Mouse (Mus musculus) hindbrain, embryonic 10.5 days (tissue): ENCODE results near the gene Tcf7l2. TPM values are rescaled to one million over a fixed set of nuclear protein-coding genes. Genes with fewer than 3 reads are reported as not detected.
A peak's percentile ranks its signal among the peaks of the same experiment; 100 is the strongest.

Experiments
- DNase-seq: peaks from one replicate; pipeline ENCODE4 v3.0.0-alpha.2; 2017; ENCODE audit warnings: low spot score
- H3K27ac ChIP-seq: fragments of 300-500 bp; sonication (generic); 2 replicates; pipeline ENCODE4 v1.5.1; 2016; ENCODE audit warnings: mild to moderate bottlenecking, moderate library complexity
- H3K27me3 ChIP-seq: fragments of 300-500 bp; sonication (generic); 2 replicates; pipeline ENCODE4 v1.6.1; 2016; ENCODE audit warnings: mild to moderate bottlenecking; ENCODE audit not compliant: poor library complexity, insufficient read depth, severe bottlenecking
- H3K36me3 ChIP-seq: fragments of 300-500 bp; sonication (generic); 2 replicates; pipeline ENCODE4 v1.6.1; 2016; ENCODE audit warnings: mild to moderate bottlenecking, moderate library complexity
- H3K4me1 ChIP-seq: fragments of 300-500 bp; sonication (generic); replicated peaks from 2 replicates; pipeline ENCODE4 v1.6.1; 2016; ENCODE audit warnings: mild to moderate bottlenecking
- H3K4me3 ChIP-seq: fragments of 300-500 bp; sonication (generic); 2 replicates; pipeline ENCODE4 v1.5.1; 2016; ENCODE audit warnings: mild to moderate bottlenecking, moderate library complexity
- H3K9me3 ChIP-seq: fragments of 300-500 bp; sonication (generic); 2 replicates; pipeline ENCODE4 v1.6.1; 2016; ENCODE audit warnings: mild to moderate bottlenecking, moderate library complexity
- WGBS: fragments of 180-500 bp; shearing (Covaris S2); methylation state at CpG from one replicate; pipeline ENCODE4 v1.1.7; 2016; 5-methylcytosine and 5-hydroxymethylcytosine counted together
- polyA plus RNA-seq: library from polyadenylated mRNA; unstranded; fragments of >200 nt; fragmentation: Nextera tagmentation; extraction: Ambion mirVana; gene quantifications from 2 replicates; pipeline ENCODE4 v1.2.1, GENCODE M21; 2016

Tcf7l2 gene
- polyA plus RNA-seq, 1 experiment from 2014 or later: 58.6 TPM

DNA sequence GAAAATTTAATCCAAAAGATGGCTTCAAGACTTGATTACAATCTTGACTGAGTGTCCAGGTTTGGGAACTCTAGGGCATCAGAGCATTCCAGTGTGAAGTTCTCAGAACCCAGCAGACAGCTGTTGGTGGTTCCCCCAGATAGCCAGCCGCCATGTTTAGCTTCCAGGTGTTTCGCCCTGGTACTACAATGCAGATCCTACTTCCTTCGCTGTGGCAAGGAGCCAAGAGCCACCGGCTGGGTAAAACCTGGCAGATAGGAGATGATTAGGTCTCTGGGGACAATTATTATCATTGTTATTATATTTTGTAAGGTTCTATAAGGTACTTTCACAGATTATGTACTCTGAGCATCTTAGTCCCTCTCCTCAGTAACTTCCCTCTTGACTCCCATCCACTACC, 198.1 kb downstream of the Tcf7l2 start:
- H3K27ac ChIP-seq: no peak overlapping the region
- H3K4me3 ChIP-seq: no peak overlapping the region
- no peaks in the 10 kb centered on the region for H3K36me3 ChIP-seq
- no peak for DNase-seq
- H3K4me1 ChIP-seq: peaks cover 20% of the 10 kb centered on the region
- 93% methylated on average over 4 of the region's 4 CpGs for WGBS
- no peaks in the 10 kb centered on the region for H3K9me3 ChIP-seq
- H3K27me3 ChIP-seq: peaks cover 6% of the 10 kb centered on the region; the same call in 1 of the 2 replicates

DNA sequence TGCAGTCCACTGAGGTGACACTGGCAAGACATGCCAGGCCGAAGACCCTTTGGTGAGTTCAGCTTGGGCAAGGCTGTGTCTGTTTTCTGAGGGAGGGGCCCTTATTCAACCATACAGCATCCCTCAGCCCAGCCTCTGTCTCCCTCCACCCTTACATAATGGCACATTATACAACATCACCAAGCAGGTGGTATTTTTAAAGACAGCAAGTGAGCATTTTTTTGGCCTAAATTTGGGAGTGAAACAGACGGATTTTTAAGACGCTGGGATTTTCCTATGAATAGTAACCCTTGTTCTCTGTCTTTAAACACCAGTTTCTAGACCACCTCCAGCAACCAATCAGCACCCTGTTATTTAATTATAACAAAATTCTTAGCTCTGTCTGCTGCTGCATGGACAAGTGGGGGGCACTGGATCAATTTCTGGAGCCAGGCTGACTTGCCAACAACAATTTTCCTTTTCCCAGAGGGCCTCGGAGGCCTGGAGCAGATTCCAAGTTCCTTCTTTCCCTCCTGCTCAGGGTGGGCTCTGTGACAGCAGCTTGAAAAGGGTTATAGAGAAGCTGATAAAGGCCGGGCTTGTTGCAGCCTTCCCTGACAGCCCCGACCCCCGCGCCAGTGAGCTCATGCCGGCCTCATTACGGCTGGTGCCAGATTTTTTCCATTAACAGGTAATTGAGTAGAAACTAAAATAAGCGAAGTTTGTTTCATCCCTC, 199.1 kb downstream of the Tcf7l2 start:
- peak; percentile 18 for DNase-seq
- H3K4me3 ChIP-seq: no peak overlapping the region
- H3K36me3 ChIP-seq: no peaks in the 10 kb centered on the region
- WGBS: 51% methylated on average over 11 of the region's 11 CpGs
- peak overlapping the region; percentile 64; the same call in 1 of the 2 replicates for H3K27ac ChIP-seq
- H3K27me3 ChIP-seq: peaks cover 6% of the 10 kb centered on the region; the same call in 1 of the 2 replicates
- H3K9me3 ChIP-seq: no peaks in the 10 kb centered on the region
- peaks cover 17% of the 10 kb centered on the region for H3K4me1 ChIP-seq

DNA sequence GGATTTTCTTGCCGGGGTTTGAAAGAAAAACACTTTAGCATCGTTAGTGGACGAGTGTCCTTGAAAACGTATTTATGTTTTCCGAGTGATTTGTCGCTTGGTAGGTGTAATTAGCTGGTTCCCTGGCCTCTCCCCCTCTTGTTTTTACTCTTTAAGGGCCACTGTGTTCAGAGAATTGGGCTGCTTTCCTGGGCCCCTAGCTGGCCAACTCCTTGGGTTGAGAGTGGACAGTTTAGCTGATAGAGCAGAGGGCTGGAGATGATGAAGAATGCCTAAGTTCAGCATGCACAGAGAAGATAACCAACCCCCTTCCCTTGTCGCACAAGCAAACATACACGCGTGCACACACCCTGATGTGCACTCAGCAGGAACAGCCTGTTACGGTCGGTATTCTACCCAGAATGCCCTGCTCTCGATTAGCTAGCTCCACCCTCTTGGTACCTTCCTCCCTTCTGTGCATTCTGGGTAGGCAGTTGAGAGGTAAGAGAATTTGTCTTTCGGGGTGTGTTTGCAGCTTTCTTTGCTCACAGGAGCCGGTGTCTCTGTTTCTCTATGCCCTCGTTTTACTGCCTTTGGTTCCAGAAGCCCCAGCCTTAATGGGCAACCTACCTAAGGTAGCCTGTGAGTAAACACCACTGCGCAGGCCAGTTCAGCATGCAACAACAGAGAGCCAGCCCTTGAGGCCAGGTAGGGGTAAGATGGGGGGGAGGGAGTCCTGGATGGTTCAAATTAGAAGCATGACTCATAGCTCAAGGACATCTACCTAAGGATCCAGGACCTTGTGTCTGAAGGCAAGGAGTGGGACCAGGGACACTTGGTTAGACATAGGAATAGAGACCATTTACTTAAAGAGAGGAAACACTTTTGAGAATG, 199.9 kb downstream of the Tcf7l2 start:
- WGBS: 79% methylated on average over 16 of the region's 16 CpGs
- Histone ChIP-seq H3K27me3 (peaks cover 6% of the 10 kb centered on the region; the same call in 1 of the 2 replicates), H3K4me1 (peaks cover 17% of the 10 kb centered on the region), H3K4me3 (no peak overlapping the region), H3K9me3 (no peaks in the 10 kb centered on the region), H3K27ac (peak overlapping the region; percentile 53; the same call in 1 of the 2 replicates), H3K36me3 (no peaks in the 10 kb centered on the region)
- DNase-seq: no peak

DNA sequence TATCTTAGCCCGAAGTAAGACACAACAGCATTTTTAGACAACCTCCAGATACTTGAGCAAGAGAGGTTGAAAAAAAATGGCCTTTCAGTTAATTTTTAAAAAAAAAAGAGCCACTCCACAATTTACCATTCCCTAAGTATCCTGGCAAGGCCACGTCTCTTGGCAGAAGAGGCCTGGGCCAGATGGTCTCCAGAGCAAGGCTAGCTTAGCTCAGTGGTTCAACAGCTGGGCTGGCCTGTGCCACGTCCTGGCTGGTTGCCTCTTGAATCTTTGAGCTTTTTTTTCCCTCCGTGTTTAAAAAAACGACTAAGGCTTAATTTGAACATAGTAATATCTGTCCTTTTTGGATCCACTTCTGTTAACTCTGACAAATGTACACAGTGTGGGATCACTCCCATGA, 209.8 kb downstream of the Tcf7l2 start:
- WGBS: 84% methylated on average over 5 of the region's 5 CpGs
- H3K4me3 ChIP-seq: no peak overlapping the region
- H3K36me3 ChIP-seq: no peaks in the 10 kb centered on the region
- H3K27ac ChIP-seq: no peak overlapping the region
- no peaks in the 10 kb centered on the region for H3K27me3 ChIP-seq
- no peak for DNase-seq
- H3K9me3 ChIP-seq: no peaks in the 10 kb centered on the region
- peaks cover 11% of the 10 kb centered on the region for H3K4me1 ChIP-seq

DNA sequence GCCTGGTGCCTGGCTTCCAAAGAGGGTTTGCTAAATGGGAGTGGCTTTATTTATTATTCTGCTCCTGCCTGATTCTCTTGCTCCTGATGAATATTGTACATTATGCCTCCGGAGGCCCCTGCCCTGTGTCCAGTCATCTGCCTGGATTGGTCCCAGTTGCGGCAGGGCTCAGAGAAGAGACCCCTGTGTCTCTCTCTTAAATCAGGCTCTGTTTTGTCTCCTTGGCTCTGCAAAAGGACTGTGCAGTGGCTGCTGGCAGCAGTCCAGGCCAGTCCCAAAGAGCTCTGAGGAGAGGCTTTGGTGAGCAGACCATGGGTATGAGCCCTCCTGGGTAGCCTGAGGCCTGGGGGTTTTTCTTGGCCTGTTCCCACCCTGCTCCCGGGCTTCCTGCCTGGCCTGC, 211.6 kb downstream of the Tcf7l2 start:
- Histone ChIP-seq H3K27me3 (no peaks in the 10 kb centered on the region), H3K9me3 (no peaks in the 10 kb centered on the region), H3K4me3 (no peak overlapping the region), H3K36me3 (no peaks in the 10 kb centered on the region), H3K4me1 (peaks cover 11% of the 10 kb centered on the region), H3K27ac (0 out of 2 replicates have a peak overlapping the region, but pooled peaks have one; percentile 53)
- no peak for DNase-seq
- 85% methylated on average over 3 of the region's 3 CpGs for WGBS

DNA sequence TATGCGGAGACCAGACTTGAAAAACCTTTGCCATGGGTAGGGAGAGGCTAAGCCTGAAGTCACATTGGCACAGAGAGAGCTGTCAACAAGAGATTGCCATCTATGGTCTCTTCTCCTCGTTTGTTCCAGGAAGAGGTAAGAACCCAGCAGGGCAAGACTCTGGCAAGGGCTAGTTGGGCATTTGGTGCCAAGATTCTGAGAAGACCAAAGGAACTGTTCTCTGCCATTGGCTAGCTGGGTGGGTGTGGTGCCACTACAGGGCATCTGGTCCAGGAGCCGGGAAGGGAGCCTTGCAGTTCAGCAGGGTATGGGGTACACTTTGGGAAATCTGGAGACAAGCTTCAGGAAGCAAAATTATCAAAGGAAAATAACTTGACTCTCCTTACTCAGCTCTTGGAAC, 213.5 kb downstream of the Tcf7l2 start:
- WGBS: 76% methylated on average over 3 of the region's 3 CpGs
- DNase-seq: no peak
- no peaks in the 10 kb centered on the region for H3K36me3 ChIP-seq

DNA sequence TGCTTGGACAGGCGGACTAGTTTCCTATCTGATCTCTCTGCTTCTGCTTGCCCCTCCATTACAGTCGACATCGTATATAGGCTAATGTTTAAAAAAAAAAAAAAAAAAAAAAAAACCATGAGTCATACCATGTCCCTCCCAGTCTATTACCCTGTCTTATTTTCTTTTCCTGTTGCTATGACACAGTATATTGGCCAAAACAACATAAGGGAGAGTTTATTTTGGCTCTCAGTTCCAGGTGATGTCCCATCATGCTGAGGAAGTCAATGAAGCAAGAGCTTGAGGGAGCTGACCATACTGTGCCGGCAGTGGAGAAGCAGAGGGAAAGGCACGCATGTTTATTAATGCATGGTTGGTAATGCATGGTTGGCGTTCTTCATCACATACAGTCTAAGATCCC, 215.1 kb downstream of the Tcf7l2 start:
- no peak for DNase-seq
- WGBS: 92% methylated on average over 6 of the region's 6 CpGs
- H3K36me3 ChIP-seq: no peaks in the 10 kb centered on the region
- H3K27me3 ChIP-seq: no peaks in the 10 kb centered on the region
- H3K4me1 ChIP-seq: 0 out of 2 replicates have a peak, but pooled peaks cover 4% of the 10 kb centered on the region
- H3K27ac ChIP-seq: no peak overlapping the region
- peaks cover 6% of the 10 kb centered on the region; the same call in 1 of the 2 replicates for H3K9me3 ChIP-seq
- no peak overlapping the region for H3K4me3 ChIP-seq

More for the DNA sequence above, 213.5 kb downstream of the Tcf7l2 start:
- no peak overlapping the region for H3K4me3 ChIP-seq
- 0 out of 2 replicates have a peak, but pooled peaks cover 4% of the 10 kb centered on the region for H3K4me1 ChIP-seq
- H3K9me3 ChIP-seq: peaks cover 6% of the 10 kb centered on the region; the same call in 1 of the 2 replicates
- no peaks in the 10 kb centered on the region for H3K27me3 ChIP-seq
- no peak overlapping the region for H3K27ac ChIP-seq

DNA sequence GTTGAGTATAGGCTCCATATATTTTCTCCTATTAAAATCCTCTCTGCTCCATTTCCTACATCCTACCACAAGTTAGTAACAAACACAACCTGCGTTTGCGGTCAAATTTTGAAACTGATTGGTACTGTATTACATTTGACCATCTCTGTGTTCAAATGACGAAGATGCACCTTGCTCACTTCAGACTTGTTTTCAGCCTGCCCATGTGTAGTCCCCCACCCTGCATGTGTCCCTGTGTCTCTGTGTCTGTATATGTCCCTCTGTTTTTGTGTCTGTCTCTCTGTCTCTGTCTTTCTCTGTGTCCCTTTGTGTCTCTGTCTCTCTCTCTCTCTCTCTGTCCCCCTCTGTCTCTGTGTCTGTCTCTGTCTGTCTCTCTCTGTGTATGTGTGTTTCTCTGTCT, 222.8 kb downstream of the Tcf7l2 start:
- peaks cover 12% of the 10 kb centered on the region; the same call in 1 of the 2 replicates for H3K27me3 ChIP-seq
- no peak for DNase-seq
- H3K4me3 ChIP-seq: no peak overlapping the region
- peaks cover 10% of the 10 kb centered on the region; the same call in 1 of the 2 replicates for H3K9me3 ChIP-seq
- H3K27ac ChIP-seq: no peak overlapping the region
- no peaks in the 10 kb centered on the region for H3K36me3 ChIP-seq
- H3K4me1 ChIP-seq: no peaks in the 10 kb centered on the region
- 93% methylated on average over 3 of the region's 3 CpGs for WGBS

DNA sequence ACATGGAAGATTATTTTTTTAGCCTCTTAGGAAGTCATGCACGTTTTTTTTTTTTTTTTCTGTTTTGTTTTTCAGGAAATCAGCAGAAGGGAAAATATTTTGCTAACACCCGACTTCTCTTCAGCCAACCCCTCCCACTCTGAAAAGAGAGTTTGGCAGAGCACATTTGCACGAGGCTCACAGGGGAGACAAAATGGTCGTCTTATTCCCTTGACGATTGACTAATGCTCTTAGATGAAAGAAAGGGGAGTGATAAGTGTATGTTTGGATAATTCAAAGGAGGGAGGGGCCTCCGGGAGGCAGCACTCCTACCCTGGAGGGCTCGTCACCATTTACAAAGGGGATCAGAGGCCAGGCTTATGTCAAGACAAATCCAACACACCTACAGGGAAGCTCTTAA, 224.4 kb downstream of the Tcf7l2 start:
- Histone ChIP-seq H3K27ac (no peak overlapping the region), H3K36me3 (no peaks in the 10 kb centered on the region), H3K27me3 (peaks cover 18% of the 10 kb centered on the region), H3K4me1 (peaks cover 15% of the 10 kb centered on the region), H3K9me3 (0 out of 2 replicates have a peak, but pooled peaks cover 4% of the 10 kb centered on the region), H3K4me3 (no peak overlapping the region)
- no peak for DNase-seq
- 56% methylated on average over 7 of the region's 7 CpGs for WGBS

DNA sequence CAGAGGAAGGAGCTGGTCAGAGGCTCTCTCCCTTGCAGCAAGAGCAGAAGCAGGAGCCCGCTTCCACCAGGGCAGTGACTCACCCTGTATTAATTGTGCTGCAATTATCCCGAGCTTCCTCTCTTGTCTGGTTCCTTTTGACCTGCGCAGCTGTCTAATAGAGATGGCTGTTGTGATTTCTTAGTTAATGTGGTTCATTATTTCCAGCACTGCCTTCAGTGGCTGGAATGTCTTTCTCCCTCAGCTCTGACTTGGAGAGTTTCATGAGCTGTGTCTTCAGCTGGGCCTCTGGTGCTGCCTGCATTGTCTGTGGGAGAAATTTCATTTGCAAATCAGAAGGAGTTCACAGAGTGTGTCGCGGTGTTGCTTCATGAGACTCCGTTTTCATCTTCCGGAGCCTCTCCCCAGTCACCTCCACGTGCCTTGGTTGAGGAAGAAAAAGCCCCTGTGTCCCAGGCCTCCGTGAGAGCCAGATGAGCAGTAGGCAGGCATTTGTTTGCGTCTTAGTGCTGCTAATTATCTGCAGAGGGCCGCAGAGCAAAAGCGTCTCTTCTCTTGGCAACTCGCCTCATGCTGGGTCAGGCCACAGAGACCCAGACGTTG, 228.4 kb downstream of the Tcf7l2 start:
- Histone ChIP-seq H3K27me3 (peaks cover 21% of the 10 kb centered on the region), H3K36me3 (no peaks in the 10 kb centered on the region), H3K9me3 (no peaks in the 10 kb centered on the region), H3K4me1 (peaks cover 16% of the 10 kb centered on the region), H3K4me3 (no peak overlapping the region), H3K27ac (peak overlapping the region; percentile 64)
- DNase-seq: peak; percentile 25
- WGBS: 22% methylated on average over 14 of the region's 14 CpGs

DNA sequence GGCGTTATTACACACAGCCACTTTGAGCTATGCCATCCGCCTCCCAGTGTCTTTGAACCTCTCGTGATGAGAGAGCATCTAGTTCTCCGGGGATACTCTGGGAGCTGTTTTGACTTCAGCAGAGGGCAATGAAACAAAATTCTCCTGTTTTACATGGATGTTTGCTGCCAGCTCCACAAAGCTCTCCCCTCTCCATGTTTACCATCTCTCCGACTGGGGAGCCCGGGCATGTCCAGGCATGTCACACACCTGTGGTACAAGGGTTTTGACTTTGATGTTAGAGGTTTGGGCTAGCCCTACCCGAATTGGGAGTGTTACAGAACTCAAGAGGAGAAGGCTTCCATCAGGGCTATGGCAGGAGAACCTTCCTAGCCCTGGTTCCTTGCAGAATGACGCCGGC, 234.5 kb downstream of the Tcf7l2 start:
- WGBS: 94% methylated on average over 9 of the region's 9 CpGs
- Histone ChIP-seq H3K36me3 (no peaks in the 10 kb centered on the region), H3K4me1 (0 out of 2 replicates have a peak, but pooled peaks cover under 1% of the 10 kb centered on the region), H3K9me3 (0 out of 2 replicates have a peak, but pooled peaks cover 4% of the 10 kb centered on the region), H3K27ac (no peak overlapping the region), H3K27me3 (peaks cover 3% of the 10 kb centered on the region), H3K4me3 (no peak overlapping the region)
- no peak for DNase-seq
